Mouse (Mus musculus): ENCODE measurements around the gene Glyatl3. TPM values are rescaled to one million over a fixed set of nuclear protein-coding genes. Genes with fewer than 3 reads are reported as not detected.

Glyatl3 gene
- polyA plus RNA-seq, 1 experiment: not detected

DNA sequence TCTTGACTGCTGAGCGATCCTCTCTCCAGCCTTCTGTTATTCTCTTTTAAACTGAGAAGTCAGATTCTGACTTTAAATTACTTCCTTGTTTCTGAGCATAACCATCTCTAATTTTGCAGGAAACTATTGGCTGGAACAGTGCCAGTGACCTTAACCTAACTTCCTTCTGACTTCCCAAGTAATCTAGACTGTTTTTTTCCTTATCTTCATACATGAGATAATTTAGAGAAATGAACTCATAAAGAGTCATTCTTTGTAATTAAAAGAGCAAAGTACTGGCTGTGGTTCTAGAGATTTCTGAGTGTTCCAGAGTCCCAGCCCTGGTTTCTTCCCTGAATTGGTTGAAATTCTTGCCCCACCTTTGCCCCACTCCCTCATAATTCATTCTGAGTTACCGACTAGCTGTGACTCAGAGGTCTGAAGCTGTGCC, 40.6 kb downstream of the Glyatl3 start:
- Histone ChIP-seq H3K27me3 (ENCODE audit: control insufficient read depth, insufficient read depth, low read length, poor library complexity, severe bottlenecking) (no peaks in the 10 kb centered on the region), H3K9ac (ENCODE audit: low read depth, poor library complexity, severe bottlenecking) (no peak overlapping the region), H3K36me3 (ENCODE audit: control insufficient read depth, insufficient read depth, low read length, poor library complexity, severe bottlenecking) (no peaks in the 10 kb centered on the region), H3K27ac (ENCODE audit: insufficient read depth, low read length) (no peak overlapping the region), H3K9me3 (replicated peaks; ENCODE audit: control insufficient read depth, insufficient read depth, low read length, poor library complexity, severe bottlenecking) (no peaks in the 10 kb centered on the region), H3K4me3 (ENCODE audit: low read depth, low read length) (no peak overlapping the region), H3K4me1 (ENCODE audit: control insufficient read depth, insufficient read depth, low read length) (no peaks in the 10 kb centered on the region)
- TF ChIP-seq POLR2A (IDR thresholded peaks at IDR 0.05; ENCODE audit: insufficient read depth, low read length): no peak
- TF ChIP-seq CTCF (IDR thresholded peaks at IDR 0.05; ENCODE audit: low read depth, low read length): no peak
- TF ChIP-seq EP300 (IDR thresholded peaks at IDR 0.05; ENCODE audit: insufficient read depth, low read depth, low read length): no peak

DNA sequence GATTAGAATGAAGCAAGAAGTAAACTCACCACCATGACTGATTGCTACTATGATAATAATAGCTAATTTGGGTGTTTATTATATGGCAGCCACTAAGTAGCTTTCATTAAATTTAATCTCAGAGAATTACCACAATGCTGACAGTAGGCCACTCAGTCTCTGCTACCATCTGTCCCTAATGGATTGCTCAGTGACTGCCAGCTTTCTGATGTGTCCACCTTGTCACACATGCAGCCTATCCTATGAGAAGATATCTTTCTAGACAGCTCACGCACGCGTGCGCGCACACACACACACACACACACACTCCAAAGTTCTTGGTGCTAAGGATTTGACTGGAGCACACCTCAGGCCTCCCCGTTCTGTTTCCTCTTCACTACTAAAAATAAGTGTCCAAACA, 41.5 kb downstream of the Glyatl3 start:
- no peak overlapping the region for H3K27ac ChIP-seq (ENCODE audit: insufficient read depth, low read length)
- H3K9ac ChIP-seq (ENCODE audit: low read depth, poor library complexity, severe bottlenecking): no peak overlapping the region
- no peaks in the 10 kb centered on the region for H3K4me1 ChIP-seq (ENCODE audit: control insufficient read depth, insufficient read depth, low read length)
- TF ChIP-seq POLR2A (IDR thresholded peaks at IDR 0.05; ENCODE audit: insufficient read depth, low read length): no peak
- no peak for TF ChIP-seq CTCF (IDR thresholded peaks at IDR 0.05; ENCODE audit: low read depth, low read length)
- TF ChIP-seq EP300 (IDR thresholded peaks at IDR 0.05; ENCODE audit: insufficient read depth, low read depth, low read length): no peak
- no peaks in the 10 kb centered on the region for H3K27me3 ChIP-seq (ENCODE audit: control insufficient read depth, insufficient read depth, low read length, poor library complexity, severe bottlenecking)
- no peak overlapping the region for H3K4me3 ChIP-seq (ENCODE audit: low read depth, low read length)
- no peaks in the 10 kb centered on the region for H3K9me3 ChIP-seq (replicated peaks; ENCODE audit: control insufficient read depth, insufficient read depth, low read length, poor library complexity, severe bottlenecking)
- H3K36me3 ChIP-seq (ENCODE audit: control insufficient read depth, insufficient read depth, low read length, poor library complexity, severe bottlenecking): no peaks in the 10 kb centered on the region

DNA sequence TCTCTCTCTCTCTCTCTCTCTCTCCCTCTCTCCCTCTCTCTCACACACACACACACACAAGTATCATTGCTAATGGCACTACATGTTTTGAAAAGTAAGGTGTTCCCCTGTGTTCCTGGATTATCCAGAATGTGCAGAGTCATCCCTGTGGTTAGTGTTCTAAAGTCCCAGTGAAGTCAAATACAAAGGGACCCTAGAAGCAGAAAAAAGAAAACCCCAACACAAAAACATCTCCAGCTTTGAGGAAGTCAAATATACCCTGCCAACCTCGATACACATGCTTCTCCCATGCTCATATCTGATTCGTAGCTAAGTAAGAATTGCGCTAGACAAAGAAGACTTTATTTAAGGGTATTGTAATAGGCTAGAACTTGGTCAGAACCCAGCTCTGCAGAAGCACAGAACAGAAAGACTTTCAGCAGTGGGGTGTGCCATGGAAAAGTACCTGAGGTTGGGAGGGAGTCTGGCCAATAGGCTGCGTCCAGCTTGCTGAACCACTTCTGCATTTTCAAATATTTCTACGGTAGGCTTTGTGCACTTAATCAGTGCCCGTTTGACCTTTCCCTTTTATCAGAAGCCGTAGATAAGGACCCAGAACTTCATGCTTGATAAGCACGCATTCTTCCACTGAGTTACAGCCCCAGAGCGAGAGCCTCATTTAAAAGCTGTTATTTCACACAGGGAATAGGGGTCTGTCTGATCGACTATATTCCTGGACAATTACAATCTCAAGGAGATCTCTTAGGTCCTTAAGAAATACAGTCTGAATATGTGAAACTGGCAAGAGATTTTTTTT, 45.0 kb downstream of the Glyatl3 start:
- Histone ChIP-seq H3K36me3 (ENCODE audit: control insufficient read depth, insufficient read depth, low read length, poor library complexity, severe bottlenecking) (no peaks in the 10 kb centered on the region), H3K4me3 (ENCODE audit: low read depth, low read length) (no peak overlapping the region), H3K4me1 (ENCODE audit: control insufficient read depth, insufficient read depth, low read length) (no peaks in the 10 kb centered on the region), H3K9ac (ENCODE audit: low read depth, poor library complexity, severe bottlenecking) (no peak overlapping the region), H3K27ac (ENCODE audit: insufficient read depth, low read length) (no peak overlapping the region), H3K27me3 (ENCODE audit: control insufficient read depth, insufficient read depth, low read length, poor library complexity, severe bottlenecking) (no peaks in the 10 kb centered on the region), H3K9me3 (replicated peaks; ENCODE audit: control insufficient read depth, insufficient read depth, low read length, poor library complexity, severe bottlenecking) (no peaks in the 10 kb centered on the region)
- TF ChIP-seq EP300 (IDR thresholded peaks at IDR 0.05; ENCODE audit: insufficient read depth, low read depth, low read length) (no peak), CTCF (IDR thresholded peaks at IDR 0.05; ENCODE audit: low read depth, low read length) (no peak), POLR2A (IDR thresholded peaks at IDR 0.05; ENCODE audit: insufficient read depth, low read length) (no peak)

DNA sequence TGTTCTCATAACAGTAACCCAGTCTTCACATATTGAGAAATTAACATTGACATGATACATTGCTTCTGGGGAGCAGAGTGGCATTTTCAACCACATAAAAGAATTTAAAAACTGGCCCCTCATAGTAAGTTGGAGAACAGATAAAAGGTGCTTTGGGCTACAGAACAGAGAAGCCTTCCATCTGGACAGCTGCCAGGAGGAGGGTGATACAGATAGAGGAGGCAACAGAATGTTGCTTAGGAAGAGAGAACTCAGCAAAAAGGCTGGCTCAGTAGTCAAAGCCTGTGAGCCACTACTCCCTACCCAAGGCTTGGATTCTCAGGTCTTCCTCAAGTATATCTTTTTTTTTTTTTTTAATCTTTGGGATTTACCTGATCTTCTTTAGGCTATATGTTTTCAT, 59.1 kb downstream of the Glyatl3 start:
- Histone ChIP-seq H3K4me3 (ENCODE audit: low read depth, low read length) (no peak overlapping the region), H3K36me3 (ENCODE audit: control insufficient read depth, insufficient read depth, low read length, poor library complexity, severe bottlenecking) (no peaks in the 10 kb centered on the region), H3K9ac (ENCODE audit: low read depth, poor library complexity, severe bottlenecking) (no peak overlapping the region), H3K27ac (ENCODE audit: insufficient read depth, low read length) (peak overlapping the region; percentile 78), H3K27me3 (ENCODE audit: control insufficient read depth, insufficient read depth, low read length, poor library complexity, severe bottlenecking) (no peaks in the 10 kb centered on the region), H3K4me1 (ENCODE audit: control insufficient read depth, insufficient read depth, low read length) (peaks cover 1% of the 10 kb centered on the region), H3K9me3 (replicated peaks; ENCODE audit: control insufficient read depth, insufficient read depth, low read length, poor library complexity, severe bottlenecking) (no peaks in the 10 kb centered on the region)
- TF ChIP-seq EP300 (IDR thresholded peaks at IDR 0.05; ENCODE audit: insufficient read depth, low read depth, low read length): no peak
- no peak for TF ChIP-seq CTCF (IDR thresholded peaks at IDR 0.05; ENCODE audit: low read depth, low read length)
- TF ChIP-seq POLR2A (IDR thresholded peaks at IDR 0.05; ENCODE audit: insufficient read depth, low read length): no peak

Other genes starting within 250 kb of the Glyatl3 start
- not detected in 2 replicates for gene Esp1, start 187.2 kb downstream of the Glyatl3 start, polyA plus RNA-seq (2011; ENCODE audit: insufficient read depth, insufficient read length, low read depth, missing spikeins)
- not detected in 2 replicates for gene Crisp2, start 107.3 kb downstream of the Glyatl3 start, polyA plus RNA-seq (2011; ENCODE audit: insufficient read depth, insufficient read length, low read depth, missing spikeins)
- not detected in 2 replicates for gene Rhag, start 103.2 kb downstream of the Glyatl3 start, polyA plus RNA-seq (2011; ENCODE audit: insufficient read depth, insufficient read length, low read depth, missing spikeins)
- gene 9130008F23Rik, start 33.8 kb downstream of the Glyatl3 start, polyA plus RNA-seq (2011; ENCODE audit: insufficient read depth, insufficient read length, low read depth, missing spikeins): 6.8 and 8.5 TPM in 2 replicates
- gene Mut, start 20.3 kb upstream of the Glyatl3 start, polyA plus RNA-seq (2011; ENCODE audit: insufficient read depth, insufficient read length, low read depth, missing spikeins): 26.4 and 29.5 TPM in 2 replicates
- gene Cenpq, start 20.7 kb upstream of the Glyatl3 start, polyA plus RNA-seq (2011; ENCODE audit: insufficient read depth, insufficient read length, low read depth, missing spikeins): 24.6 and 26.4 TPM in 2 replicates

All from ES-Bruce4 (cell line).